Mouse (Mus musculus): ENCODE data around the gene Fryl.

DNA sequence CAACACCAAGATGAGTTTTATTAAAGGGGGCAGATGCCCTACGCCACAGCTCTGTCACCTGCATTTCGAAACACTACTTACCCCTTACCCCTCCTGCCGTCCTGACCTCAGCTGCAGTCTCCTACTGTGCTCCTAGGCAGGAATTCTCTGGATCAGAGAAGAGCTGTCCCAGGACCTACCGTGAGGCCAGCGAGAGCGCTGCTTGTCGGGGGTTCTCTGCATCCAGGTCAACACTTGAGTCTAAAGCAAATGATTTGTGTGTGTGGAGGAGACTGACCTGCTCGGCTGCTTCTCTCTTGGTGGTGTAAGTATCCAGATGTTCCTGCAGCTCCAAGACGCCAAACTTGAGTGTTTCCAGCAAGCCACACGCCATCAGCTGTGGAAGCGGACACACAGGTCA lies 223.9 kb downstream of the Fryl start:
- TF ChIP-seq CTCF (IDR thresholded peaks at IDR 0.05; ENCODE audit: borderline replicate concordance, control insufficient read depth, extremely low read depth, insufficient read depth, low read length, poor library complexity) (no peak), POLR2A (IDR thresholded peaks at IDR 0.05; ENCODE audit: control insufficient read depth, extremely low read depth, insufficient read depth, low read length, poor library complexity) (no peak)
